Mouse (Mus musculus) gastrocnemius, postnatal 36 days (tissue): ENCODE data around the gene Kdm4b. TPM values are rescaled to one million over a fixed set of nuclear protein-coding genes. Genes with fewer than 3 reads are reported as not detected.
A peak's percentile ranks its signal among the peaks of the same experiment; 100 is the strongest.

Experiments
- DNase-seq, 2 experiments: peaks; one replicate each; pipeline ENCODE4 v3.0.0; 2022
- intact Hi-C: fragments of 180-260 bp; cut with DNase I; formaldehyde crosslinking; loops from one replicate; pipeline ENCODE4 v1.15.1; 2025
- total RNA-seq, 2 experiments: library from RNA; stranded (reverse); gene quantifications; 2 replicates each; pipeline ENCODE4 v1.2.3; 2021

Kdm4b gene
- total RNA-seq, 2 experiments from 2014 or later: 26.0 to 29.8 TPM

DNA sequence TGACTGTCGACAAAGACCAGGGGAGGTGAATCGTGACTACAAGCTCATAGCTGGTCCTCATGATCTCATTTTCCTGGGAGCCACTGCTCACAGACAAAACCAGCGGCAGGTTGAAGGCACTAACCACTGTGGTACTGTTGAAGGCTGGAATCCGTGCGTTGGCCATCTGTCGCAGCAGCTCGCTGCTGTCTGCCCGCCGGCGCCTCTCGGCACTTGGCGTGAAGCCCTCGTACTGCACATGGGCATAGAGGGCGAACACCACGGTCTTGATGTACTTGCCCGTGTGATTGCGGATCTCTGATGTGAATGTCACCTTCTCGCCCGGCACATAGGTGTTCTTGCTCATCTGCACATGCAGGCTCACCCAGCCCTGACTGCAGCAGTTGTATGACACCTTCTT lies 31.6 kb upstream of the Kdm4b start:
- intact Hi-C loops: no loop called here
- DNase-seq: no peak

DNA sequence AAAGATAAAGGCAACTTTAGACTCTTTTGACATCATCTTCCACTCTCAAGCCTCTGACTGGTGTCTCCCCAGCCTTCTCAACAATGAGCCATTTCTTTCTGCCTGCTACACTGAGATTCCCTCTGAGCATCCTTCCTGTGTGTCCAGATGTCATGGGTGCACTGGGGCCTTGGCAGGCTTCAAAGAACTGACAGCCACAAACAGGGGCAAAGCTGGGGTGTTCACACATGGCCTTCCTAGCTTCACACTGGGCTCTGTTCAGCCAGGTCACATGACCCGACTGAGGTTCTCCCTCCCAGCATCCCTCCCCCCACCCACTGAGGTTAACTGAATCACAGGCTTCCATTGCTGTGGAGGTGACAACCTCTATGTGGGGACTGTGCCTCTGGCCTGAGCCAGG lies 29.7 kb upstream of the Kdm4b start:
- intact Hi-C loops: loop anchor here (5.0 kb wide), 1 partner anchor 46 kb away; no protein-coding TSS in a partner anchor
- DNase-seq: no peak

DNA sequence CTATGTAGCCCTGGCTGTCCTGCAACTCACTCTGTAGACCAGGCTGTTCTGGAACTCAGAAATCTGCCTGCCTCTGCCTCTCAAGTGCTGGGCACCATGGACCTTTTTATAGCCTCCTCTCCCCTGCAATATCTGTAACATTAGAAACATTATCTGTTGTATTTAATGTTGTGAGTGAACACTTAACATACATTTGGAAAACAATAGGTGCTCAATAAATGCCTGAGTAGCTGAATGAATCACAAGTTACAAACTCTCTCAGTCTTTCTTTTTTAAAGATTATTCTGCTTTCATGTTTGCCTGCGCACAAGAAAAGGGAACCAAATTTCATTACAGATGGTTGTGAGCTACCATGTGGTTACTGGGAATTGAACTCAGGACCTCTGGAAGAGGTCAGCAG lies 27.6 kb upstream of the Kdm4b start:
- no peak for DNase-seq
- intact Hi-C loops: loop anchor here (5.0 kb wide), 1 partner anchor 44 kb away; no protein-coding TSS in a partner anchor

DNA sequence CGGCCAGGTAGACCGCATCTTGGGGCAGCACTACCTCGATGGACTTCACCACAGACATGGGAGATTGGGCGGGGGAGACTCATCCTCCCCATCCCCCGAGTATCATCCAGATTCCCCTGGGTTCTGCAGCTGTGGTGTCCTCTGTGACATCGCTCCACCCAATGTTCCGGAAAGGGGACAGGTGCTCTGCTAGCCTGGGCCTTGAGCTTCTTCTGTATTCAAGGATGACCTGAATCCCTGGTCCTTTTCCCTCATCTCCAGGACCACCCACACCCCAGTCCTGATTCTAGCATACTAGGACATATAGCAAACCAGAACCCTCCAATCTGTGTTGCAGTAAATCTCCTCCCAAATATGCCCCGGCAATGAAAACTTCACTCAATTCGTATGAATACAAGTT lies 25.7 kb upstream of the Kdm4b start, which contains the start of gene Arrdc5:
Arrdc5 (minus strand) TSS at position 101 of the 400 bp plus-strand sequence.
- intact Hi-C loops: no loop called here
- DNase-seq: no peak

DNA sequence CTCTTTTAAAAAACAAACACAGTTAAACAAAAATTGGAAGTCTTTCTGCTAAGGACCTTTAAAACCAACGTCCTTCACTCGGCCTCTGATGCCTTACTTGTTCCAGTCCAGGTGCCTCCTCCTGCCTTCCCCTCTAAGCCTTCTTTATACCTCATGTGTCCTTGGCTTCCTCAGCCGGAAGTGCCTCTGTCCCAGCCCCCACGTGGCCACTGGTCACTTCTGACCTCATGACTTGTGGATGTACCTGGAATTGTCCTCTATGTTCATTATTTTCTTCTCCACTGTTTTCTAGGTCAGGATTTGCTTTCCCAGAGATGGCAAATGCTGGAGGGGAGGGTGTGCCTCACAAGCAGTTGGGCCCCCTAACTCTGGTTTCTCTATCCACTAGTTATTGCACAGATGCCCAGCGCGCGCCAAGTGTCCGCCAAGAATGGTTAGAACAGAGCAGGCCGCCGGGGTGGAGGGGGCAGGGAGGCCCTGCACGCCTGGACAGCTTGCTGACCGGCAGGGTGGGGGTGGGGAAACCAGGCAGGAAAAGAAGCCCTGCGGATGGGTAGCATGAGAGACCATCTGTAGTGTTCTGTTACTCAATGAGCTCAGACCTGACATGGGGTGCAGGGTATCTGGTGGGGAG lies 23.4 kb upstream of the Kdm4b start:
- DNase-seq: no peak
- intact Hi-C loops: no loop called here

DNA sequence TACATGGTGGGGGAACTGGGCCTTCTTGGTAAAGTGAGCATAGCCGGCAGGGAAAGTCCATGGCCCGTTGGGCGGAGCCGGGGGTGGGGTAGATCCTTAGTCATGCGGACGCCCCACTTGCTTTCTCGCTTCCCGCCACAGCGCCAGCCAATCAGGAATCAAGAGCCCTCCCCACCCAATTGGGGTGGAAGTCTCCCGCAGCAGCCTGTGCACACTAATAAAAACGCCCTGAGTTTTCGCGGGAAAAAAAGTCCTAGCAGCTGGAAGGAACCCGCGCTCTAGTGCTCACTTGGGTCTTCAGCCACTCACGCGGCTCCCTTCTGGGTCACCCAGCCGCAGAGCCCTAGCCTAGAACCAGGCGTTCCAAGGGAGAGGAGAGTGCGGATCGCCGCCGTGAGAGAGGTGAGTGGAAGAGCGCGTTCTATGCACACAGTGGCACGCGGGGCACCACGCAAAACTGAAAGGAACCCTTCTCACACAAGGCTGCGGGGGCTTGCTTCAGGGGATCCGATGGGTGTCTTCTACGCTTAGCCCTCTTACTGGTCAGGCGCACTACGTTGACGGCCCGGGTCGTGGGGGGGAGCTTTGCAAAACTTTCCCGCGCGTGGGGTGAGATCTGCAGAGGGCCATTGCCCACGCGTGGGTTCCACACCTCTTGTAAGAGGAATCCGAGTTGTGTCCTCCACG lies 22.6 kb upstream of the Kdm4b start, which contains the start of gene Uhrf1:
Uhrf1 (plus strand) TSS at position 162 of the 687 bp plus-strand sequence.
- intact Hi-C loops: no loop called here
- DNase-seq: peak; percentile 46 to 72

DNA sequence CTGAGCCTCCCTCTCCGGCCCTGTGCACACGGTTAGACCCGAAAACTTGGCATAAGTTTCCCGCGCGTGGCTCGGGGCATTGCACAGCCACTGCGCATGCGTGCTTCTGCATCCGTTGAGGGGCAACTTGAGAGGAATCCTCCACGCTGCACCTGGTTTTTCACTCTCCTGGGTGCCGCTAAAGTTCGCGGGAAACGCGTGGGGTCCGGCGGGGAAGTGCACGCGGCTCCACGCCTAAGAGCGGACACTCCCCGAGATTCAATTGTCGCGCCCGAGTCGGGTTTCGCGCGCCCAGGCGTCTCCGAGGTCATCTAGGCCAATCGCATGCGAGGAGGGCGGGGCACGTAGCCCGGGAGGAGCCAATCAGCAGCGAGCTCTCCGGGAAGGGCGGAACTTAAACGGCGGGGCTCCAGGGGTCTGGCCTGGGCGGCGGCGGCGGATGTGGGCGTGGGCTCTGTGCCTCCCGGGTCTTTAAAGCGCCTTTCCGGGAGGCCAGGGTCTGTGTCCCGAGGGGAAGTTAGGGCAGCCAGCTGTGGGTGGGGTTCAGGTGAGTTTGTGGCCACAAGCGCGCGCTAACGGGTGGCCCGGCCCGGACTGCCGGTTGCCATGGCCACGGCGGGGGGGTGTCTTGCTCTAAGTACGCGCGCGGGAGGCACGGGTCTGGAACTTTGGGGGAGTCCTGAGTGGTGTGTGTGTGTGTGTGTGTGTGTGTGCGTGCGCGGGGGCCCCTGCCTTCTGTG lies 21.8 kb upstream of the Kdm4b start:
- intact Hi-C loops: no loop called here
- peak; percentile 93 to 95 for DNase-seq

DNA sequence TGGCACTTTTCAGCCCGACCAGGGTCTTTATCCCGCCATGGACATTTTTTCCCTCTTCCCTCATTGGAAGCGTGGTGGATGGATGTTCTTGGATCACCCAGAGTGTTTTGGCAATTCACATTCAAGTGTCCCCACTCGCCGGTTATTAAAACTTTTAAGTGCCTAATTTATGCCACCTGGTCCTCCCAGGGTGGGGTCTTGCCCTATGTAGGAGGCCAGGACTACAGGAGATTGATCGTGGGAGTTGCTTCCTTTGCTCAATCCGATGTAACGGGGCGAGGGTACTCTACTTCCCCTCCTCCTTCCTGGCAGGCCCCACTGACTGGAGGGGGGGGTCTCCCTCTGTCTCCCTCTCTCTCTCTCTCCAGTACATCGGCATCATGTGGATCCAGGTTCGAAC lies 21.1 kb upstream of the Kdm4b start:
- no peak for DNase-seq
- intact Hi-C loops: loop anchor here (5.0 kb wide), 1 partner anchor 97 kb away; no protein-coding TSS in a partner anchor

DNA sequence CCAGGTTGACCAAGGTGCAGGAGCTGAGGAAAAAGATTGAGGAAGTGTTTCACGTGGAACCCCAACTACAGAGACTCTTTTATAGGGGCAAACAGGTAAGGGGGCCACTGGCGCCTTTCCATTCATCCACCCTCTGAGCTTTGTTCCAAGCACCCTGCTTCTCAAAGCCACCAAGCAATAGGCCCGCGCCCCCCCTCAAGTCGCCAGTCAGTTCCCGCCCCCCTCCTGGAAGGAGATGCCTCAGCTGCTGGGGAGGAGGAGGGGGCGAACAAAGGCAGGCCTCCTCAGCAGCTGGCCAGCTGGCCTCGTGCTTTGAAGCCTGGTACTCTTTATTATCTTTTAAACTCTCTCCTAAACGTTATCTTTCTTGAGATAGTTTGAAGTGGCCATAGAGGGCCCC lies 20.7 kb upstream of the Kdm4b start:
- DNase-seq: no peak
- intact Hi-C loops: loop anchor here (5.0 kb wide), 1 partner anchor 98 kb away; no protein-coding TSS in a partner anchor

DNA sequence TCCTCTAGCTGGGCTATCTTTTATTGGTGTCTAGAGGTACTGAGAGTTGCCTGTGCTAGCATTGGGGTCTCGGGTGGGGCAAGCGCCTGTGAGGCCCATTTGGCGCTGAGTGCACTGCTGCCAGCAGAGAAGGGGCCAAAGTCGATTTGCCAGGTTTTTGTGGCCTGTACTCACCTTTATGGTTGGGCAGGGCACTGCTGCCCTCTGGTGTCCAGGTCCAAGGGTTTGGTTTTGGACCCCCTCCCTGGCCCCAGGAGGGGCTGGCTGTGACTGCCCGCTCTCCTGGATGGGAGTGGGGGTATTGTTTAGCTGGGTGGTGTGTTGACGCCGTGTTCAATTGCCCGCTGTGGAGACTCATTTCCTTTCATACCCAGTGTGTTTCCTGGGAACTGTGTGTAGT lies 20.0 kb upstream of the Kdm4b start:
- intact Hi-C loops: loop anchor here (5.0 kb wide), 1 partner anchor 99 kb away; no protein-coding TSS in a partner anchor
- DNase-seq: no peak

DNA sequence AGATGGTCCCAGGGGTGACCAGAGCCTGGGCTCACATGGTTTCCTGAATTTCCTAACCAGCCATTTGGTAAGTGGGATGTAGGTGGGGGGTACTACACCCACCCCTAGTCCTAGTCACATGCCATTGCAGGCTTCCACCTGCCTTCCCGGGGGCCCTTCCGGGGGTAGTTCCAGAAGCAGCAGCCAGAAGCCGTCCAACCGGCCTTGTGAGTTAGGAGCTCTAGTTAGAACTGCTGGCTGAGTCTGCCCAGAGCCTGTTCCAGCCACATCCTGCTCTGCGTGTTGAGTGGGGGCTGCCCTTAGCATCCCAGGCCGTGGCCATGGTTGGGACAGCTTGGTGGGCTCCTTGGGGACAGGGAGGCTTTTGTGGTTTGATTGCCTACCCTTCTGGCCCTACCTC lies 17.8 kb upstream of the Kdm4b start:
- no peak for DNase-seq
- intact Hi-C loops: loop anchor here (5.0 kb wide), 1 partner anchor 101 kb away; no protein-coding TSS in a partner anchor

DNA sequence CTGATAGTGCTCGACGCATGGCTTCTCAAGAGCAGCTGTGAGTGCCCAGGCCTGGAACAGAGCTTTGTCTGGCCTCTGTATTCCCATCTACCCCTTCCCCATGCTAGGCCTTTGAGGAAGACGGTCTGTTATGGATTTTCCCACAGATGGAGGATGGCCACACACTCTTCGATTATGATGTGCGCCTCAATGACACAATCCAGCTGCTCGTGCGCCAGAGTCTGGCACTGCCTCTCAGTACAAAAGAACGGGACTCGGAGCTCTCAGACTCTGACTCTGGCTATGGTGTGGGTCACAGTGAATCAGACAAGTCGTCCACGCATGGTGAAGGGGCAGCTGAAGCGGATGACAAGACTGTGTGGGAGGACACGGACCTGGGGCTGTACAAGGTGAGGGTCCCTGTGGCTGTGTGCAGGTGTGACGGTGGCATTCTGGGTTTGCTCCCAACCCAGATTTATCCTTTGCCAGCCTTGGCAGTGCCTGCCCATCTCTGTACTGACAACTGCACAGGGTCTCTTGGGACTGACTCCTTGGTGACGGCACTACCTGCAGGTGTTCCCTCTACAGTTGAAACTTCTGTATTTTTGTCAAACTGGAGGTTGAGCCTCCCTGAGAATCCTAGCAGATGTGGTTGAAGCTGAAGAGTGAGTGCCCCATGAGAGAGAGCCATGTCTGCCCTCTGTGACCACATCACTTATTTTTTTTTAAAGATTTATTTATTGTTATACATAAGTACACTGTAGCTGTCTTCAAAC lies 16.5 kb upstream of the Kdm4b start:
- intact Hi-C loops: loop anchor here (5.0 kb wide), 1 partner anchor 102 kb away; no protein-coding TSS in a partner anchor
- no peak for DNase-seq

DNA sequence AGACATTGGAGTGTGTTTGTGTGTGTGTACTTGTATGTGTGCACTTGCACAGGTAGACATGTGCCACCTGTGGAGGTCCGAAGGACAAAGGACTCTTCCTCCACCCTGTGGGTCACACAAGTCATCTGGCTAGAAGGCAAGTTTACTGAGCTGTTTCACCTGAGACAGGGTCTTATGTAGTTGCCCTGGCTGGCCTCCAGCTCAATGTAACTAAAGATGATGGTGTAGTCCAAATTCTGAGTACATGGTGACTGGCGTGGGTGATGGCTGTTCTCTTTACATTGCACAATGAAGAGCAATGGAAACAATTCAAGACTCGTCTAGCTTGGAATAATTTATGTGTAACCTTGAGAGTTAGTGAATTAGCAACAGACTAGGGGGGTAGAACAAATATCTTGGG lies 1.4 kb upstream of the Kdm4b start:
- no peak for DNase-seq
- intact Hi-C loops: no loop called here

DNA sequence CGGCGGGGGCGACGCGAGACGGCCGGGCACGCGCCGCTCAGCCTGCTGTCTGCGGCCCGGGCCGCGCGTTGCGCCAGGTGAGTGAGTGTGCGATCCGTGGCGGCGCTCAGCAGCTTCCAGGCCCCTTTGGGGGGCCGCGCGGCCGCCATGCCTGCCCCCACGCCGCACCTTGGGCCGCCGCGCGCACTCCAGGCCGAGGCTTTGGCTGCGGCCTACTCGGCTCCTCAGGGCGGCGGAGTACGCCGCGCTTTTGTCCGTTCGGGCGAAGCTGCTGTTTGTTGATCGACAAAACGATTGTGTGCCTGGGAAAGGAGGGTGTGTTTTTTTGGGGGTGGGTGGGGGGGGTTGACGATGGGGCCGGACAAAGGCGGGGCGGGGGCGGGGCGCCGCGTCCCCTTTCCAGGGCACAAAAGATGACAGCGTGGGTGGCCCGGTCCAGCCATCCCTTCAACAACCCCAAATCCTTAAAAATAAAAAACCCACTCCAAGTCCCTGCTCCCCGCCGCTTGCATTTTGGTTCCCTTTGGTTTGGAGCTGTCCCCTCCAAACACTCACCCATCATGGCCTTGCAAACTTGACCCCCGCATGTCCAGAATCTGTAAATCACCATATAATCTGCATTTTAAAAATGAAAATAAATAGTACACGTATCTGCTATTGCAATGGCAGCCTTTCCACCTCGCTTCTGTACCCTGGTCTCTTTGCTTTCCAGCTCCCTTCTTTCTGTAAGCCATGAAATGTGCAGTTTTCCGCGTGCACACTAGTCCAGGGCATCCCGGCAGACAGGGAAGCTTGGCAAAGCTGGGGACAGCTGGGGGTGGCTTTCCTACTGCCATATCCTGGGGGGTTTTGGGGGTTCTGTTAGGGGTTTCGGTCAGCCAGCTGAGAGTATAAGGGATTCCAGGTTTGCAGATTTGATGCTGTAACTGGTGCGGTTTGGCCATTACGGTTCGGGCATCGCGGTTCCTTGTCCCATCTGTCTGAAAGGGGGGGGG lies 588 bp downstream of the Kdm4b start:
- intact Hi-C loops: no loop called here
- no peak for DNase-seq

DNA sequence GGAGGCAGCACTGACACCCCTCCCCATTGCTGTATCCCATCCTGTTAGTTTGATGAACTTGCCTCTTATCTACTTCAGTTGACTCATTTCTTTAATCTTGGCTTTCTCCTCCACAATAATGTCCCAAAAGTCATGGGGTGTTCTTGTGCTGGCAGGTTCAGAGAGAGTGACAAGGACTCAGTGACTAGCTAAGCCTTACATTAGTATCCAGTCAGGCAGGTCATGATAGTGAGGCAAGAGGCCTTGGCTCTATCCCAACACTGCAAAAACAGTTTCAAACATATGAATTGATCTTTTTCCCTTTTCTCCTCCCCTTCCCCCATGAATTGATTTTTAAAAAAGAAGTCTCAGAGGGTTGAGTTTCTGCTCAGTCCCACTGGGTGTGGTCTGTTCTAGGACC lies 3.4 kb downstream of the Kdm4b start:
- intact Hi-C loops: no loop called here
- DNase-seq: no peak

DNA sequence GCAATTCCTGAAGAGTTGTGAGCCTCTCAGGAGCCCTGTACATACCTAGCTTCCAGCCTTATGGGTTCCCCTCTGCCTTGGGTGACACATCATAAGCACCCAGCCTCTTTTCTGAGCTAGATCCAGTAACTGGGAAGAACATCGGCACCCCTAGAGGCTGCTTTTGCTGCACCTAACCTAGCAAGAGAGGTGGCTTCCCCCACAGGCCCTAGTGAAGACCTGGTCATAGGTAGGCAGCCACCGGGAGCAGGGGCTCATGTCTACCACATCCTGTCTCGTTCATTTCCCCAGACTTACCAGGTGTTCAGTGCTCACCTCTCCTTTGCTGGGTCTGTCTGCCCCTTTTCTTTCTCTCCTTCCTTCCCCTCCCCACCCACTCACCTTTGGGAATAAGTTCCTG lies 4.5 kb downstream of the Kdm4b start:
- intact Hi-C loops: no loop called here
- no peak for DNase-seq

DNA sequence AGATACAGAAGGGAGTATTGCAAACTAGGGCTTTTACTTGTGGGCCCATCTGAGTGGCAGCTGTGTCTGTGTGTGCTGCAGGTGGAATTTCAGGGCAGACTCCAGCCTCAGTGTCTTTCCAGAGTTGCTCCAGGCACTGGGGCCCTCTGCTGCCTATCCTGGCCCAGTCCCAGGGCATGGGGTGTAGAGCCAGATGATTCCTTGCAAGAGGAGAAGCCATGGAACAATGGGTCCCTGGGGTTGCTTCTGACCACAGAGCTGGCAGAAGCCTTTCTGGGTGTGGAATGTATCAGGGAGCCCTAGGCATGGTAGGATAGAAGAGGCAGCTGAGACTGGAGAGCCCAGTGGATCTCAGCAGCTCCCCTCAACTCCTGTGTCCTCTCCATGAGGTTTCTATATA lies 5.4 kb downstream of the Kdm4b start:
- DNase-seq: peak; percentile 47 to 66
- intact Hi-C loops: no loop called here

DNA sequence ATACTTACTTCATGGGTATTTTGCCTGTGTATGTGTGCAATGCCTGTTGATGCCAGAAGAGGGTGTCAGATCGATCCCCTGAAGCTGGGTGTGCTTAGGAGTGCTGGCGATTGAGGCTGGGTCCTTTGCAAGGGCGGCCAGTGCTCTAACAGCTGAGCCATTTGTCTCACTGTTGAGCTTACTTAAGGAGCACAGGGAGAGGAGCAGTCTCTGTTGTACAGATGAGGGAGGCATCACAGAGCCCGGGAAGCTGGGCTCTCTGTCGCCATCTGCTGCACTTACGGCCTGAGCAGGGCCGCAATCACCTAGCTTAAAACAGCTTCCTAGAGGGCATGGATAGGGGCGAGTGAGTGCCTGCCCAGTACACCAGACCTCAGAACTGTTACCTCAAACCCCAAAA lies 7.1 kb downstream of the Kdm4b start:
- no peak for DNase-seq
- intact Hi-C loops: no loop called here

DNA sequence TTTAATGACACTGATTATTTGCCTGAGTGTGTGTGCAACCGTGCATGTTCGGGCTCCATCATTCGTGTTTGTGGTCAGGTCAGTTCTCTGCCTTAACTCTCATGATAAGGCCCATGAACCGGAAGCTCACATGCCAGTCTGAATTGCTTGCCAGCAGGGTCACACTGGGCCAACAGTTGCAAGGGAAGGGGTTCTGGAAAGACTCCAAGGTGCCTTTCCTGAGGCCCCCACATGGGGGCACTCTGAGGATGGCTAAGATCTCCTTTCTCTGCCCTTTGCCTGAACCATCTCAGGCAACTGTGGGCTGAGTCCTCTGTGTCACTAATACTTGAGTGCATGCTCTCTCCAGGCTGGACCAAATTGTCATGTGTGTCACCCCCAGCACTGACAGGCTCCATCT lies 11.3 kb downstream of the Kdm4b start:
- DNase-seq: peak in 1 of 2 experiments; percentile 55

More for the DNA sequence above, 11.3 kb downstream of the Kdm4b start:
- intact Hi-C loops: loop anchor here (2.0 kb wide), 1 partner anchor 14 kb away; no protein-coding TSS in a partner anchor
